Mouse (Mus musculus) forebrain, embryonic 14.5 days (tissue): ENCODE data around the gene Arhgap21. TPM values are rescaled to one million over a fixed set of nuclear protein-coding genes. Genes with fewer than 3 reads are reported as not detected.

Experiments
- ATAC-seq: fragments of 200-750 bp; cut with Nextera tagmentation; 2 replicates; pipeline ENCODE4 v1.8.0; 2017; ENCODE audit warnings: mild to moderate bottlenecking, moderate library complexity
- DNase-seq: peaks from one replicate; pipeline ENCODE4 v3.0.0-alpha.2; 2015; ENCODE audit warnings: low spot score
- H3K27ac ChIP-seq: fragments of 300-500 bp; sonication (generic); 2 replicates; pipeline ENCODE4 v1.5.1; 2014; ENCODE audit warnings: low read depth, mild to moderate bottlenecking, control low read depth, low read length, moderate library complexity
- H3K27me3 ChIP-seq: fragments of 300-500 bp; sonication (generic); replicated peaks from 2 replicates; pipeline ENCODE4 v1.6.1; 2014; ENCODE audit warnings: low read length, control low read depth, mixed read lengths; ENCODE audit not compliant: control insufficient read depth, insufficient read depth
- H3K36me3 ChIP-seq: fragments of 300-500 bp; sonication (generic); 2 replicates; pipeline ENCODE4 v1.6.1; 2014; ENCODE audit warnings: low read length, control low read depth; ENCODE audit not compliant: control insufficient read depth, insufficient read depth
- H3K4me1 ChIP-seq: fragments of 300-500 bp; sonication (generic); 2 replicates; pipeline ENCODE4 v1.6.1; 2014; ENCODE audit warnings: antibody characterized with exemption, low read length, control low read depth; ENCODE audit not compliant: control insufficient read depth, insufficient read depth
- H3K4me2 ChIP-seq: fragments of 300-500 bp; sonication (generic); 2 replicates; pipeline ENCODE4 v1.6.1; 2014; ENCODE audit warnings: mild to moderate bottlenecking, control low read depth, low read length
- H3K4me3 ChIP-seq: fragments of 300-500 bp; sonication (generic); 2 replicates; pipeline ENCODE4 v1.5.1; 2014; ENCODE audit warnings: low read depth, low read length, control low read depth
- H3K9ac ChIP-seq: fragments of 300-500 bp; sonication (generic); 2 replicates; pipeline ENCODE4 v1.6.1; 2014; ENCODE audit warnings: mild to moderate bottlenecking, low read length, control low read depth, moderate library complexity
- H3K9me3 ChIP-seq: fragments of 300-500 bp; sonication (generic); replicated peaks from 2 replicates; pipeline ENCODE4 v1.6.1; 2016; ENCODE audit warnings: low read length, control low read depth, mixed read lengths; ENCODE audit not compliant: control insufficient read depth
- WGBS: fragments of 180-500 bp; shearing (Covaris S2); extraction: QIAGEN DNeasy Blood & Tissue Kit; methylation state at CpG from one replicate; pipeline ENCODE4 v1.1.7; 2014; 5-methylcytosine and 5-hydroxymethylcytosine counted together
- polyA plus RNA-seq: library from polyadenylated mRNA; unstranded; fragments of >200 nt; fragmentation: Nextera tagmentation; extraction: Ambion mirVana; gene quantifications from 2 replicates; pipeline ENCODE4 v1.2.1, GENCODE M21; 2014

The Arhgap21 gene
- polyA plus RNA-seq, 1 experiment from 2014 or later: 34.0 TPM

- H3K4me3 ChIP-seq: no peak overlapping the region
- H3K9me3 ChIP-seq: no peaks in the 10 kb centered on the region
- no peak overlapping the region for H3K4me2 ChIP-seq
- no peaks in the 10 kb centered on the region for H3K36me3 ChIP-seq
- no peak for DNase-seq
- no peaks in the 10 kb centered on the region for H3K27me3 ChIP-seq
- no peak overlapping the region for H3K27ac ChIP-seq
- no peak overlapping the region for H3K9ac ChIP-seq
- no peaks in the 10 kb centered on the region for H3K4me1 ChIP-seq
- WGBS: 83% methylated on average over 3 of the region's 3 CpGs
- ATAC-seq: no peak
Measured at GRCm38 (mm10) chr2:20831608-20832406, 136.9 kb downstream of the Arhgap21 start.

- WGBS: 81% methylated on average over 3 of the region's 3 CpGs
Measured at GRCm38 (mm10) chr2:20830882-20831281, 137.8 kb downstream of the Arhgap21 start.

GRCm38 (mm10) chr2:20826258-20826657, 142.4 kb downstream of the Arhgap21 start:
- ATAC-seq (no peak), DNase-seq (no peak)
- no peaks in the 10 kb centered on the region for H3K4me1 ChIP-seq
- no peak overlapping the region for H3K27ac ChIP-seq
- no peaks in the 10 kb centered on the region for H3K9me3 ChIP-seq
- no peaks in the 10 kb centered on the region for H3K27me3 ChIP-seq
- no peak overlapping the region for H3K4me3 ChIP-seq
- H3K4me2 ChIP-seq: no peak overlapping the region
- no peak overlapping the region for H3K9ac ChIP-seq
- H3K36me3 ChIP-seq: no peaks in the 10 kb centered on the region

More at GRCm38 (mm10) chr2:20830882-20831281, 137.8 kb downstream of the Arhgap21 start:
- no peaks in the 10 kb centered on the region for H3K27me3 ChIP-seq
- H3K9ac ChIP-seq: no peak overlapping the region
- no peak overlapping the region for H3K27ac ChIP-seq
- ATAC-seq (no peak), DNase-seq (no peak)
- H3K4me2 ChIP-seq: no peak overlapping the region
- H3K9me3 ChIP-seq: no peaks in the 10 kb centered on the region
- H3K36me3 ChIP-seq: no peaks in the 10 kb centered on the region
- no peaks in the 10 kb centered on the region for H3K4me1 ChIP-seq
- no peak overlapping the region for H3K4me3 ChIP-seq

GRCm38 (mm10) chr2:20818226-20818625, 150.5 kb downstream of the Arhgap21 start:
- H3K27me3 ChIP-seq: no peaks in the 10 kb centered on the region
- no peak overlapping the region for H3K4me3 ChIP-seq
- H3K9ac ChIP-seq: no peak overlapping the region
- no peaks in the 10 kb centered on the region for H3K9me3 ChIP-seq
- H3K27ac ChIP-seq: no peak overlapping the region
- H3K36me3 ChIP-seq: no peaks in the 10 kb centered on the region
- H3K4me1 ChIP-seq: no peaks in the 10 kb centered on the region
- 85% methylated on average over 7 of the region's 7 CpGs for WGBS
- DNase-seq: no peak
- ATAC-seq: no peak
- H3K4me2 ChIP-seq: no peak overlapping the region

- H3K27ac ChIP-seq: no peak overlapping the region
- no peaks in the 10 kb centered on the region for H3K4me1 ChIP-seq
- DNase-seq (peak; percentile 8), ATAC-seq (no peak)
- H3K4me3 ChIP-seq: no peak overlapping the region
- H3K36me3 ChIP-seq: no peaks in the 10 kb centered on the region
- 81% methylated on average over 2 of the region's 2 CpGs for WGBS
- no peak overlapping the region for H3K9ac ChIP-seq
- no peaks in the 10 kb centered on the region for H3K27me3 ChIP-seq
- H3K9me3 ChIP-seq: no peaks in the 10 kb centered on the region
- H3K4me2 ChIP-seq: no peak overlapping the region
Measured at GRCm38 (mm10) chr2:20813986-20814385, 154.7 kb downstream of the Arhgap21 start.

- no peak overlapping the region for H3K9ac ChIP-seq
- H3K27me3 ChIP-seq: no peaks in the 10 kb centered on the region
- H3K9me3 ChIP-seq: no peaks in the 10 kb centered on the region
- DNase-seq: peak; percentile 16
- no peak for ATAC-seq
- no peaks in the 10 kb centered on the region; the same call in 1 of the 2 replicates for H3K36me3 ChIP-seq
- no peak overlapping the region for H3K27ac ChIP-seq
- no peak overlapping the region for H3K4me3 ChIP-seq
- H3K4me1 ChIP-seq: no peaks in the 10 kb centered on the region
- WGBS: 82% methylated on average over 8 of the region's 8 CpGs
- H3K4me2 ChIP-seq: no peak overlapping the region
Measured at GRCm38 (mm10) chr2:20811506-20811905, 157.2 kb downstream of the Arhgap21 start.

- Histone ChIP-seq H3K9me3 (no peaks in the 10 kb centered on the region), H3K9ac (no peak overlapping the region), H3K27me3 (no peaks in the 10 kb centered on the region), H3K4me3 (no peak overlapping the region), H3K4me1 (no peaks in the 10 kb centered on the region), H3K27ac (no peak overlapping the region), H3K36me3 (peaks cover 25% of the 10 kb centered on the region), H3K4me2 (no peak overlapping the region)
- no peak for DNase-seq
- 68% methylated on average over 8 of the region's 8 CpGs for WGBS
- ATAC-seq: no peak
Measured at GRCm38 (mm10) chr2:20801236-20801890, 167.3 kb downstream of the Arhgap21 start.
